Mouse (Mus musculus) megakaryocyte progenitor cell, adult 5-6 weeks (primary cell): ENCODE data around the gene Inhbb. TPM values are rescaled to one million over a fixed set of nuclear protein-coding genes. Genes with fewer than 3 reads are reported as not detected.
A peak's percentile ranks its signal among the peaks of the same experiment; 100 is the strongest.

Experiments
- ATAC-seq: replicated peaks from 2 replicates; pipeline ENCODE4 v1.8.0; 2016; ENCODE audit warnings: mild to moderate bottlenecking, moderate TSS enrichment, inconsistent platforms; ENCODE audit not compliant: poor library complexity
- total RNA-seq, 2 experiments: library from RNA; stranded (forward) in 1 of 2; stranded (reverse) in 1 of 2; fragments of 157-497, 149-512 nt in 1 of 2; fragments of 200-1000 nt in 1 of 2; gene quantifications; 2 replicates each; pipeline versions ENCODE4 v1.2.3 to v1.2.4; 2015 to 2017

Inhbb gene
- total RNA-seq, 2 experiments from 2014 or later: not detected

GRCm38 (mm10) chr1:119420189-119420983, 1.7 kb downstream of the Inhbb start:
- no peak for ATAC-seq

DNA sequence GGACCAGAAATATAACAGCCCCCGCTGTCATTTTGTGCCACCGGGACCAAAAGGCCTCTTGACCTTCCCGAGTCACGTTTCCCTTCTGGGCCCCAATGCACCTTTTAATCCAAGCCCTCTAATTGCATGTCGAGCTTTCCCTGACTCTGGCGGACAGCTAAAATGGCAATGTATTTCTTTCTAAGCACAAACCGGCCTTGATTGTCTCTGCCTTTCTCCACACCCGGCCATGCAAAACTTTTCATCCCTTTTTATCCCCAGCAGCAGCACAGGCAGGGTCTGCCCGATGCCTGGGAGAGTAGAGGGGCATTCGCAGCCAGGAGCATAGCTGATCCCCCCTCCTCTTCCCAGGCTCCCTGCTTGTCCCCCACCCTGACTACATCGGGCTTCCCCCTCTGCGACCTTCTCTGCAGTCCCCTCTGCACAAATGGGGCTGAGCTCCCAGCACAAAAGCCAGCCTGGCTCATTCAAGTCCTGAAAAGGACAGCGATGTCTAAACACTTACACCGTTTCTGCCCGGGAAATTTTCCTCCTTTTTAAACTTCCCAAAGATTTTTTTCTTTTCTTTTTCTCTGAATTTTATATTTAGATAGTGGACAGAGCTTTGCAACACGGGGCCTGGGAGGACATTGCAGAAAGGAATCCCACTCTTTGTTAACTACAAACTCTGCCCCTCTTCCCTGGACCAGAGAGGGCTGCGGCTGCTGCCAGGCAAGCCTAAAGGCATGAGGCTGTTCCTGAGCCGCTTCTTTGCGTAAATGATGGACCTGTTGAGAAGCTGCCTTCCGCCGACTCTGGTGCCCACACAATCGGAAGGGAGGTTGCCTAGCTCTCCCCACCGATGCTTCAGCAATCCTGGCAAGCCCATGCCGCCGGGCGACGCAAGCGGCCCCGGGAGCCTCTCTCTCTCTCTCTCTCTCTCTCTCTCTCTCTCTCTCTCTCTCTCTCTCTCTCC, 2.6 kb downstream of the Inhbb start:
- no peak for ATAC-seq

GRCm38 (mm10) chr1:119417991-119418390, 4.1 kb downstream of the Inhbb start:
- no peak for ATAC-seq

DNA sequence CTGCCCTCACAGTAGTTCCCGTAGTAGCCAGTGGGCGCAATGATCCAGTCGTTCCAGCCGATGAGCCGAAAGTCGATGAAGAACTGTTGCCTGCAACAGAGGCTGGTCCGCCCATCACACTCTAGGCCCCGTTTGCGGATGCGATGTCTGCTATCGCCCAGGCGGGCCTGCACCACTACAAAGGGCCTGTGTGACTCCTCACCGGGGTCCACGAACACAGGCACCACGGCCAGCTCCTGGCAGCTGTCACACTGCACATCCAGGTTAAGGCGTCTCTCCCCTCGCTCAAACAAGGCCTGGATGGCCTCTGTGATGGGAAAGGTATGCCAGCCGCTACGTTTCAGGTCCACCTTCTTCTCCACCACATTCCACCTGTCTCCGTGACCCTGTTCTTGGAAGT, 4.5 kb downstream of the Inhbb start:
- ATAC-seq: no peak

DNA sequence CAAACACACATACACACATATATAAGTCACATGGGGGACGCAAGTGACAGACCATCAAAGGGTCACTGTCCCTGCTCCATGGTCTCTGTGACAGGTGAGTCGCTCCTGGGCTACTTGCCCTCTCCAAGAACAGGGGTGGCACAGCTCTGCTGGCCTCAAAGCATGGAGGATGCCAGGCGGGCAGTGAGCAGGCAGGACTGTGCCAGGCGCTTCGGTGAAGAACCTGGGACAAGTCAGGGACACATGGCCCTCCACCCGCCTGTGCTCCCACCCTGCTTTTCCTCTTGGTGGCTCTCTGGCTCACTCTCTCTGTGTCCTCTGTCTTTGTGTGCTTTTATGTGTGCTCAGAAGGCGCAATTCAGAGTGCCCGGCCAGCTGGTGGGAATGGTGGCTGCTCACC, 5.4 kb downstream of the Inhbb start:
- ATAC-seq: no peak

DNA sequence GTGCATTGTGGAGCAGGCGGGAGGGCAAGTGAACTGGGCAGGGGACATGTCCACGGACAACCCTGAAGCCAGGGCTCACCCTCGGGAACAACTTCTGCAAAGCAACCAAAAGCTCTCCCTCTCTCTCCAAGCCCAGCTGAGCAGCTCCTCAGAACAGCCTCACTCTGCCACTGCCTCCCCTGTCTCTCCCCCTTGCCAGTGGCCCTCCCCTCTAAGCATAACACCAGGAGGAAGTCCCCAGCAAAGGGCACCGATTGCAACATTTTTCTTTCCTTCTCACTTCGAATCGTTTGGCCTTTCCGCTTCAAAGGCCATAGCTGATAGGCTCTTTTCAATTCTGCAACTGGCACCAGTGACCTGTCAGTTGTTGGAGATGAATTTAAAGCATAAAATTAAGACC, 5.9 kb downstream of the Inhbb start:
- peak; percentile 94 for ATAC-seq

DNA sequence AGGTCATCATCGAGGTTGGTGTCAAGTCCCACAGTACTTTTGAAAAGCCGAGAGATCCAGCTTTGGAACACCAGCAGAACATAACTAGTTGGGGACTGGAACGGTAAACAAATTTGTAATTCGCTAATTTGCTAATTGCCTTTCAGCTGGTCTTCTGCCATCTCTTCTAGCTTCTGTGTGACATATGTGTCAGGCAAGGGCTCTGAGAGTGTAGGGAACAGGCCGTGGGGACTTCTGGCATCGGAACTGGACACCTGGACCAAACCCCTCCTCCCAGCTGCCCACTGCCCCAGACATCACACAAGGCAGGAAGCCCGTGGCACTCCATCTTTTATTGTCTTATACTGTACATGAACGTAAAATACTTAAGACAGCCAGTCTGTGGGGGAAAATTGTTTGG, 6.9 kb downstream of the Inhbb start:
- ATAC-seq: no peak

- no peak for ATAC-seq
Observed at GRCm38 (mm10) chr1:119410661-119411060, 11.4 kb downstream of the Inhbb start.

DNA sequence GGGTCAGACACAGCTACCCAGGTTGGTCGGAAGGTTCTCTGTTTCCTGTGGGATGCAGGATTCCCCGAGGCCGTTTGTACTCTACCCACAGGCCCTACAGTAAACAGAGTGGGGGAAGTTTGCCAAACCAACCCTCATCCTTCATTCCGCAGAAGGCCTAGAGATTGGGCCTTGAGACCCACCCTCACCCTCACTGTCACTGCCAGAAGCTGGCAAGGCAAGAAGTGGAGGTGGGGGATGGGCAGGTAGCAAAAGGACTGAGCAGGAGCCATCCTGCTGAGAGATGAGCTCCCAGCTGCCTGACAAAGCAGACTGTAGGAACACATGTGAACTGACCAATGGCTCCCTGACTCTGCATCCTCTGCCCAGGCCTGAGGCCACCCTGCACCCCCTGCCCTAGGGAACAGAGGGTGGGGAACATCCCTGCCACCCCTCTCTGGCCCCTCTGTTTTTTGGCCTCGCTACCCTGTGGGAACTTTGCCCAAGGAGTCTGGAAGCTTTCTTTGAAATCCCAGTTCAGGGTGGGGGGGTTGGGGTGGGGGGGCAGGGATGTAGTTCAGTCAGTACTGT, 12.4 kb downstream of the Inhbb start:
- no peak for ATAC-seq

GRCm38 (mm10) chr1:119409106-119409505, 12.9 kb downstream of the Inhbb start:
- ATAC-seq: no peak

- no peak for ATAC-seq
Observed at GRCm38 (mm10) chr1:119407691-119408315, 14.2 kb downstream of the Inhbb start.

DNA sequence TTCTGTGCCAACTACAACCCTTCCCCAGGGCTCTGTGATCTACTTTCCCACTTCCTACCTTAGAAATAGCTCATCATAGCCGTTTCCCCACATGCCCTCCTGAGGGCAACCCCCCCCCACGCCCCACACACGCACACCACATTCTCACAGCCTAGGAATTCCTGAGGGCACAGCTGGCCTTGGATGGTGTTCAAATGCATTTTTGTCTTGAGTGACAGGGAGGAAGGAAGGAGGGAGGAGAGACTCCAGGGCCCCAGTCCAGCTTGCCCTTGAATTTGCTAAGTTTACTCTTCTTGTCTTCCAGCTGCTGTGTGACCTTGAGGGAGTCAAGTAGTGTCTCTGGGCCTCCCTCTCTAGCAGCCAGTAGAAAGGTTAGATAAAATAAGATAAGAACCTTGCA, 17.2 kb downstream of the Inhbb start:
- no peak for ATAC-seq

DNA sequence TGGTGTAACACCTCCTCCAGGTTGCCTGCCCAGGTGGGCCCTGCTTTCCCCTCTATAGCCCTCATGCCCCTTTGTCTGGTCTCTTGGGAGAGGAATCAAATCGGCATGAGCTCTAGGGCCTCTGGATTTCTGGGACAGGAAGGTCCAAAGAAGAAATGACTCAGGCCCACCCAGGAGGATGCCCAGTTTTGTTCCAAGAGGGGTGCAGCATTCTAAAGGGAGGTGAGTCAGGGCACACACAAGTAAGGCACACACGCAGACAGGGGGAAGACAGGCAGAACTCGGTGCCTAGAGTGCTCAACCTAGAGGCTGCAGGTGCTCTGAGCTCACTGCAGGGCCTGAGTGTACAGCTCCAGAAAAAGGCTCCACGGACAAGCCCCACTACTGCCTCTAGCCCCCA, 17.7 kb downstream of the Inhbb start:
- ATAC-seq: no peak

DNA sequence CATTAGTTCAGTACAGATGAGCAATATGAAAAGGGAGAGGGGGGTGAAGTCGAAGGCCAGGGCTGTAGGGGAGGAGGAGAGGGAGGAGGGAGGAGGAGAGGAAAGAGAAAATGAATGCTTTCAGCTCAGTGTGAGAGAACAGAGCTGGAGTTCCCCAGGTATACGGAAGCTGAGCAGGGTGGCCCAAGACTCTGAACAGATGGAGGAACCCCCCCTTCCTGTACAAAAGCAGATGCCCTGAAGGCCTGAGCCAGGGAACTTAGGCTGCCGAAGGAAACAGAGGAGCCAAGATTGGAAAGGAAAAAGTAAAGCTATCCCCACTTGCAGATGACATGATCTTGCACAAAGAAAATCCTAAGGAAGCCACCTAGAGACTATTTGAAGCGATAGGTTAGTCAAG, 20.8 kb downstream of the Inhbb start:
- no peak for ATAC-seq

GRCm38 (mm10) chr1:119398640-119399039, 23.4 kb downstream of the Inhbb start:
- no peak for ATAC-seq

GRCm38 (mm10) chr1:119397839-119398238, 24.2 kb downstream of the Inhbb start:
- ATAC-seq: no peak

DNA sequence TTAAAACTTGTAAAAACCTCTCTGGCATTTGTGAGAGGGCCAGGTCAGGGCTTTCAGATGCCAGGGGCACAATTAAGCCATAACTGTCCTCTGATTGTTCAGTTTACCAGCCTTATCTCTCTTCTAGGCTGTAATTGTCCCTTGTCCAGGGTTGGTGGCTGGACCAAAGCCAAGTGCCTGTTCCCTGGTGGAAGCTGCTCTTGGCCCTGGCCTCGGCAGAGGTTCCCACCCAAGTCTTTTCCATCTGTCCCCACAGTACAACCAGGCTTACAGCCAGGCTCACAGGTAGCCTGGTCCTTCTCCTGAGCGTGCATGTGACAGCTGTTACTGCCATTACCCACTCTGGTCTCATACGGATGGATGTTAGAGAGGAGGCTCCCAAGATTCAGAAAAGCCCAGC, 30.7 kb downstream of the Inhbb start:
- ATAC-seq: no peak

DNA sequence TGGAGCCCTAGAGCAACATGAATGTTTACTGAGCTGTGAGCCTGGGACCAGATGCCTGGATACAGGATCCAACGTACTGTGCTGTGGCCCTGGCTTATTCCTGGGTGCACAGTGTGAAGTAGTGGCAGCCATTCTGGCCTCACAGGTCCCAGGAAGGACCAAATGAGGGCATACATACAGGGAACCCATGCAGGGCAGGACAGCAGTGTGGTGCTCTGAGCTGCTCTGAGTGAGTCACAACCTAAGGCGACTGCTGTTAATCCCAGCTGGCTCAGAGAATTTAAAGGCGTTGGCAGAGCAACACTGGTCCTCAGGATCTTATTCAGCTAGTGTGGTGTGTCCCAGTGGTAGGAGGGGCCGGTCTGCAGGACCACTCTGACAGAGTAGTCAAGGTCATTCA, 31.4 kb downstream of the Inhbb start:
- ATAC-seq: no peak

GRCm38 (mm10) chr1:119389771-119390500, 32.1 kb downstream of the Inhbb start:
- ATAC-seq: no peak

DNA sequence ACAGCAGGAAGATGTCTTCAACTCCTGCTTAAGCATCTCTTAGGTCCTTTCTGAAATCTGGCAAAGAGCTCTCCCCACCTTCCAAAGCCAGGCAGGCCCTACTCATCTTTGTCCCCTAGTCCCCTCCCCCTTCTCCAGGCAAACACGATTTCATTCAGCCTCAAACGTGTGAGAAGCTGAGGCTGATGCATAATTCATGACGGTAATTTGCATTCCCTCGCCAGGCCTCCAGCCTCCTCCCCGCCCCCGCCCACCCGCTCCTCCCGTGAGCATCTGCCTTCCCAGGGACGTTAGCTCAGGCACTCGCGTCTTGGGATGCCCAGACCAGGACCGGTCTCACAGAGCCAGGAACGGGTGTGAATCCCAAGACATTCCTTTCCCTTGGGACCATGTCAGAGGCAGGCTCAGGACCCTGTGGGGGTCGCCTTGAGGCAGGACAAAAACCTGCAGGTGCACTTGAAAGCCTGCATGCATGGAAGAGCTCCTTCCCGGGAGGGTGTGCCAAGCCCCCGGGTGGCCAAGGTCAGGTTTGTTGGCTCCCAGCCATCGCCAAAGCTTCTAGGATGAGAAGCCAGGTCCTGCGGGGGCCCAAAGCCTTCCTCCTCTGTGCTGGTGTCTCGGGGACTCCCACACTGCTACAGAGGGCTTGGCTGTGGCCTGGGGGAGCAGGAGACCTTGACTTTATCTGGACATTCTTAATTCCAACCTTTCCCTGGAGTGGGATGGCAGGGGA, 33.2 kb downstream of the Inhbb start:
- ATAC-seq: no peak
